Mouse (Mus musculus): ENCODE measurements at regions not wholly inside any gene's neighbourhood (a gene's known extent, or its start where the extent isn't known, plus 50 kb on each side); places are given as distances from the start of the nearest gene placed in this dataset.

DNA sequence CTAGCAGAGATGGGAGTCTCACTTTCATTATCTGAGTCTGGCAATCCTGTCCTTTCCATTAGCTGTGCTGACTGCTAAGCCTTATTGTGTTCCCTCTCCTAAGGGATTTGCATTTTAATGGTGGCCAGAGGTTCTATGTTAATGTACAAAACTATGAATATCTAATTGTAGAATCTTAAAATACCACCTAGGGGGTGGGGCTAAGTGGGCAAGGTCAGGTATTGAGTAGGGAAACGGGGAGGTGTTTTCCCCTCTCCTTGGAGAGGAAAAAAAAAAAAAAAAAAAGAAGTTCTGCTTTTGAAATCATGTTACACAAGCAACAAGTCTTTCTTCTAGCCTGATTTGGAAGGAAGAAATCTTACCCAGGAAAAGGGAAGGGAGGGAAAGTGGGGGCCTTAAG is 106.7 kb upstream of the Gm4791 start:
- Histone ChIP-seq H3K9ac (ENCODE audit: low read length) (no peak overlapping the region), H3K9me3 (replicated peaks; ENCODE audit: control insufficient read depth, low read length) (no peaks in the 10 kb centered on the region)

DNA sequence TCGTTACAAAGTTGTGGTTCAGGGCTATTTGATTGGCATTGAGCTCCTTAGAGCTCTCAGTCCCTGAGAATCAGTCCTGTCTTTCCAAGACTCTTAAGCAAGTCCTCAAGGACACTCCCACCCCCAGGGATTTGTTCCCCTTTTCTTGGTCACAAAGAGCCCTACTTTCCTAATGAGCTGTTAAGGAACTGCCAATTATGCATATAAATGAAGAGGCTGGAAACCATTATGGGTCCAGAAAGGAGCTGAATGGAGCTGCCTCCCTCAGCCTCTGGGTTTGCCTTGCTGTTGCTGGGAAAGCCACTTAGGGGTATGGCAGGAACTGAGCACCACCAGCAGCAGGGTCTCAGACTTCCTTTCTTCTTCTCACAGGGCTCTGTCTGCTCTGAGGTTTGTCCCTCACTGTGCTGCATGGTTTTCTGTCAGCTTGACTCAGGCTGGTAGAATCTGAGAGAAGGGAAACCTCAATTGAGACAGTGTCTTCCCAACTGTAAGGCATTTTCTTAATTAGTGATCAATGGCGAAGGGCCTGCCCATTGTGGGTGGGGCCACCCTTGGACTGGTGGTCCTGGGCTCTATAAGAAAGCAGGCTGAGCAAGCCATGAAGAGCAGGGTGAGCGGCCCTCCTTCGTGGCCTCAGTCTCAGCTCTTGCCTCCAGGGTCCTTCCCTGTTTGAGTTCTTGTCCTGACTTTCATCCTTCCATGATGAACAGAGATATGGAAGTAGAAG is 108.4 kb upstream of the Gm4791 start:
- no peak for ATAC-seq (replicated peaks; ENCODE audit: extremely low read depth, insufficient read depth, low FRiP score)
- H3K9ac ChIP-seq (ENCODE audit: low read length), result no peak overlapping the region
- WGBS, result 73% methylated on average over 4 of the region's 4 CpGs

More for the DNA sequence above, 106.7 kb upstream of the Gm4791 start:
- no peaks in the 10 kb centered on the region for H3K36me3 ChIP-seq (ENCODE audit: control insufficient read depth, insufficient read depth)
- 54% methylated on average over 1 of the region's 1 CpGs for WGBS
- H3K4me2 ChIP-seq (ENCODE audit: low read depth, low read length), result no peak overlapping the region
- no peak overlapping the region for H3K27ac ChIP-seq (ENCODE audit: low read length)
- H3K27me3 ChIP-seq (ENCODE audit: control insufficient read depth, insufficient read depth, low read length), result no peaks in the 10 kb centered on the region
- no peaks in the 10 kb centered on the region for H3K4me1 ChIP-seq (ENCODE audit: control insufficient read depth, insufficient read depth, low read length)
- no peak overlapping the region for H3K4me3 ChIP-seq (ENCODE audit: low read length)
- no peak for ATAC-seq (replicated peaks; ENCODE audit: extremely low read depth, insufficient read depth, low FRiP score)

DNA sequence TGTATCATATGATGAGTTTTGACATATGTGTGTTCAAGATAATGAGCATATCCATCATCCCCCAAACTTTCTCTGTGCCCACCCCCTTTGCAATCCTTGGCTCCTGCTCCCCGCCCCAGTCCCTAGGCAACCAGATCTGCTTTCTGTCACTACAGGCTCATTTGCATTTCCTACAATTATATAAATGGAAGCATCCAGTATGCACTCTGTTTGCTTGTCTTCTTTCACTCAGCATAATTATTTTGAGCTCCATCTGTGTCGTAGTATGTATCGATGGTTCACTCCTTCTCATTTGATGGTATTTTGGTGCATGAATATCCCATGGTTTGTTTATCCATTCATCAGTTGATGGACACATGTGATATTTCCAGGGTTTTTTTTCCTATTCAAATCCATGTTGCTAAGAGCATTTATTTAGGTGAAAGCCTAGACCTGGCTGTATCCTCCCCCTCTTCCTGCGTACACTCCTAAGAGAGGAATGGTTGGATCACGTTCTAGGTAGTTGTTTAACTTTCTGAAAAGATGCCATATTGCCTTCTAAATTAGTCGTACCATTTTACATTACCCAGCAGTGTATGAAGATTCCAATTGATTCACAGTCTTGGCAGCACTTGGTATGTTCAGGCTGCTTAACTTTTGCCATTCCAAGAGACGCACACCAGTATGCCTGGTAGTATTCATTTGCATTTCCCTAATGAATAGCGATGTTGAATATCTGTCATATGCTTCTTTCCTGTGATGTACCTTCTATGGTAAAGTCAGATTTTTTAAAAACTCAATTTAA is 127.1 kb upstream of the Gm4791 start:
- no peak for ATAC-seq (replicated peaks; ENCODE audit: extremely low read depth, insufficient read depth, low FRiP score)
- no peak overlapping the region for H3K4me2 ChIP-seq (ENCODE audit: low read depth, low read length)
- 85% methylated on average over 8 of the region's 8 CpGs for WGBS

More for the DNA sequence above, 108.4 kb upstream of the Gm4791 start:
- Histone ChIP-seq H3K4me2 (ENCODE audit: low read depth, low read length) (no peak overlapping the region), H3K27ac (ENCODE audit: low read length) (no peak overlapping the region), H3K4me1 (ENCODE audit: control insufficient read depth, insufficient read depth, low read length) (no peaks in the 10 kb centered on the region), H3K9me3 (replicated peaks; ENCODE audit: control insufficient read depth, low read length) (no peaks in the 10 kb centered on the region), H3K27me3 (ENCODE audit: control insufficient read depth, insufficient read depth, low read length) (no peaks in the 10 kb centered on the region), H3K4me3 (ENCODE audit: low read length) (no peak overlapping the region), H3K36me3 (ENCODE audit: control insufficient read depth, insufficient read depth) (no peaks in the 10 kb centered on the region)

DNA sequence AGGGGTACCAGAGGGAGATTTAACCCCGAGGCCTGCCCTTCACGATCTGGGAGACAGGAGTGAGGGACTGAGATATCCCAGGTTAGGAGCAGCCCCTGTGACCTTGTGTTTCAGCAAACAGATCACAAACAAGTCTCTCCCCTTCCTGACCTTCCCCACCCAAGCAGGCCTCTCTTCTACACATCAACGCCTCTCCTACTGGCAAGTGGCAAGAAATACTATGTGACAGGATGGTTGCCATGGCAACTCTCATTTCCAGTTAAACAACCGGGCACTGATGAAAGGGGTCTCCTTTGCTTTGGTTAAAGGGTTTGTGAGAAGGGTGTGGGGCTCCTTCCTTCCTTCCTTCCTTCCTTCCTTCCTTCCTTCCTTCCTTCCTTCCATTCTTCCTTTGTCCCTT is 134.6 kb upstream of the Gm4791 start:
- Histone ChIP-seq H3K9ac (ENCODE audit: low read length) (no peak overlapping the region), H3K4me3 (ENCODE audit: low read length) (no peak overlapping the region), H3K9me3 (replicated peaks; ENCODE audit: control insufficient read depth, low read length) (peaks cover 3% of the 10 kb centered on the region), H3K4me2 (ENCODE audit: low read depth, low read length) (no peak overlapping the region), H3K4me1 (ENCODE audit: control insufficient read depth, insufficient read depth, low read length) (no peaks in the 10 kb centered on the region), H3K27me3 (ENCODE audit: control insufficient read depth, insufficient read depth, low read length) (no peaks in the 10 kb centered on the region), H3K27ac (ENCODE audit: low read length) (no peak overlapping the region), H3K36me3 (ENCODE audit: control insufficient read depth, insufficient read depth) (no peaks in the 10 kb centered on the region)
- WGBS, result 22% methylated on average over 4 of the region's 4 CpGs
- ATAC-seq (replicated peaks; ENCODE audit: extremely low read depth, insufficient read depth, low FRiP score), result no peak

More for the DNA sequence above, 127.1 kb upstream of the Gm4791 start:
- Histone ChIP-seq H3K9me3 (replicated peaks; ENCODE audit: control insufficient read depth, low read length) (no peaks in the 10 kb centered on the region), H3K27me3 (ENCODE audit: control insufficient read depth, insufficient read depth, low read length) (no peaks in the 10 kb centered on the region), H3K9ac (ENCODE audit: low read length) (no peak overlapping the region), H3K4me1 (ENCODE audit: control insufficient read depth, insufficient read depth, low read length) (no peaks in the 10 kb centered on the region), H3K36me3 (ENCODE audit: control insufficient read depth, insufficient read depth) (no peaks in the 10 kb centered on the region), H3K4me3 (ENCODE audit: low read length) (no peak overlapping the region), H3K27ac (ENCODE audit: low read length) (no peak overlapping the region)

DNA sequence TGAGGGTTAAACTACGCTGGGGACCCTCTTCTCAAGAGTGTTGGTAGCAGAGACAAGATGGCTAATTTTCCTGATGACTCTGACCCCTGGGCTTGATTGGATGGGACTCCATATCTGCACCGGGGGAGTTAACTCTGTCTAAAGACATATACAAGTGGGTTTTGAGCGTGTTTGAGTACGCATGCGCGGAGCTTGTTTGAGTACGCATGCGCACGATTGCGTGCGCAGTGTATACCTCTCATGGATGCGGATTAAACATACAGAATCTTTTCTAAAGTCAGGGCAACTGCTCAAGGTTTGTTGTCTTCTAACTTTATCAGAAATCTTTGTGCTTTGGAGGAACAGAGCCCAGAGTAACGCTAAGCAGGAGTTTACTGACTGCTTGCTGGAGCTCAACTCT is 146.8 kb upstream of the Gm4791 start:
- H3K36me3 ChIP-seq (ENCODE audit: control insufficient read depth, insufficient read depth), result no peaks in the 10 kb centered on the region
- ATAC-seq (replicated peaks; ENCODE audit: extremely low read depth, insufficient read depth, low FRiP score), result no peak
- H3K4me1 ChIP-seq (ENCODE audit: control insufficient read depth, insufficient read depth, low read length), result no peaks in the 10 kb centered on the region
- no peak overlapping the region for H3K27ac ChIP-seq (ENCODE audit: low read length)
- no peak overlapping the region for H3K4me3 ChIP-seq (ENCODE audit: low read length)
- 90% methylated on average over 13 of the region's 13 CpGs for WGBS
- H3K4me2 ChIP-seq (ENCODE audit: low read depth, low read length), result no peak overlapping the region
- no peaks in the 10 kb centered on the region for H3K27me3 ChIP-seq (ENCODE audit: control insufficient read depth, insufficient read depth, low read length)
- H3K9me3 ChIP-seq (replicated peaks; ENCODE audit: control insufficient read depth, low read length), result no peaks in the 10 kb centered on the region
- H3K9ac ChIP-seq (ENCODE audit: low read length), result no peak overlapping the region

DNA sequence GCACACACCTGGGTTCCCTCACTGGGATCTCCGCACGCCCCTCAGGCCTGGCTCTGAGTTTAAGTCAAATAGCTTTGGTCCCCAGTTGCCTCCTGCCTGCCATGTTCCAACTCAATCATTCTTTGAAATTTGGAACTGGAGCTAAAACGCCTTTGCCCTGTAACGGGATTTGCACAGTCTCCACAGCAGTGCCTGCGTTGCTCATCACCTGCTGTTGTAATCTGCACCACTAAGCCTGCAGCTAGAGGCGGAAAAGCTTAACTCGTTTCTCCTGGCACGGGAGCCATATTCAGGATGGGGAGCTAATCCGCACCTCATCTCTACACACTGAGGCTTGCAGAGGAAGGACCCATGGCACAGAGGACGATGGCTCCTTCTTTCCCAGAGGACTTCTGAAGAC is 147.2 kb upstream of the Gm4791 start:
- H3K36me3 ChIP-seq (ENCODE audit: control insufficient read depth, insufficient read depth), result no peaks in the 10 kb centered on the region
- 77% methylated on average over 10 of the region's 10 CpGs for WGBS
- no peaks in the 10 kb centered on the region for H3K9me3 ChIP-seq (replicated peaks; ENCODE audit: control insufficient read depth, low read length)
- H3K27ac ChIP-seq (ENCODE audit: low read length), result no peak overlapping the region
- H3K9ac ChIP-seq (ENCODE audit: low read length), result no peak overlapping the region
- H3K4me2 ChIP-seq (ENCODE audit: low read depth, low read length), result no peak overlapping the region
- H3K4me1 ChIP-seq (ENCODE audit: control insufficient read depth, insufficient read depth, low read length), result no peaks in the 10 kb centered on the region
- no peak overlapping the region for H3K4me3 ChIP-seq (ENCODE audit: low read length)
- H3K27me3 ChIP-seq (ENCODE audit: control insufficient read depth, insufficient read depth, low read length), result no peaks in the 10 kb centered on the region
- no peak for ATAC-seq (replicated peaks; ENCODE audit: extremely low read depth, insufficient read depth, low FRiP score)

DNA sequence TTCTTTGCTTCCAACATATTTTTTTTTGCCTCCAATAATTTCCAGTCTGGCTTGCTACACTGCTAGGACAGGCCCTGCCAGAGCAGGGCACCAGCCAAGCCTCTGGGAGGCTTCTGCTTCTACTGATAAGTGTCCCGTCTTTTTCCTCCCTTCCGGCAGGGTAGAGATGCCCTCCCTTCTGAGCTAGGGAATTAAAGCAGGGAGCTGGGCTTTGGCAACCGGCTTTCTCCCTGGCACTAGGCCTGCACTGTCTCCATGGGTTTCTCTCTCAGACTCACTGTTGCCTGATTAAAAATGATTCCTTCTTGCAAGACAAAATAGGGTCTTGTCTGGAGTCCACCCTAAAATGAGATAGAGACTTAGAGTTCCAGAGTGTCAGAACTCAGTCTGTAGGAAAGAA is 153.3 kb upstream of the Gm4791 start:
- Histone ChIP-seq H3K4me1 (ENCODE audit: control insufficient read depth, insufficient read depth, low read length) (no peaks in the 10 kb centered on the region), H3K4me3 (ENCODE audit: low read length) (no peak overlapping the region), H3K36me3 (ENCODE audit: control insufficient read depth, insufficient read depth) (no peaks in the 10 kb centered on the region), H3K9ac (ENCODE audit: low read length) (no peak overlapping the region), H3K27ac (ENCODE audit: low read length) (no peak overlapping the region), H3K4me2 (ENCODE audit: low read depth, low read length) (no peak overlapping the region), H3K9me3 (replicated peaks; ENCODE audit: control insufficient read depth, low read length) (no peaks in the 10 kb centered on the region), H3K27me3 (ENCODE audit: control insufficient read depth, insufficient read depth, low read length) (no peaks in the 10 kb centered on the region)
- 33% methylated on average over 3 of the region's 3 CpGs for WGBS
- no peak for ATAC-seq (replicated peaks; ENCODE audit: extremely low read depth, insufficient read depth, low FRiP score)

DNA sequence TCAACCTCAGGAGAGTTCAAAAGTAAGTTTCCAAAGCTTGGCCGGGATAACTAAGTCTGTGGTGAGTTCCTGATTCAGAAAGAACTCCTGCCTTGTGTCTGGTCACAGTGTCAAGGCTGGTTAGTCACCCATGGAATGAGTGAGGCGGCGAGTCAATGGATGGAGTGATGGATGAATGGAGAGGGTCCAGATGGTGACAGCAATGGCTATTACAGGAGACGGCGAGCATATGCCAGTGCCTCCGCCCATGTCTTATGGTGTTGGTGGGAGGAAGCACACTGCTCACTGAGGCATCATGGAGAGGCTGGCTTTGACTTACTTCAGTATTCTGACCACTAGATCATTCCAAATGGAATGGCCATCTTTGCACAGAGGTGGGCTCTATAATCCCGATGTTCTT is 154.8 kb upstream of the Gm4791 start:
- ATAC-seq (replicated peaks; ENCODE audit: extremely low read depth, insufficient read depth, low FRiP score), result no peak

DNA sequence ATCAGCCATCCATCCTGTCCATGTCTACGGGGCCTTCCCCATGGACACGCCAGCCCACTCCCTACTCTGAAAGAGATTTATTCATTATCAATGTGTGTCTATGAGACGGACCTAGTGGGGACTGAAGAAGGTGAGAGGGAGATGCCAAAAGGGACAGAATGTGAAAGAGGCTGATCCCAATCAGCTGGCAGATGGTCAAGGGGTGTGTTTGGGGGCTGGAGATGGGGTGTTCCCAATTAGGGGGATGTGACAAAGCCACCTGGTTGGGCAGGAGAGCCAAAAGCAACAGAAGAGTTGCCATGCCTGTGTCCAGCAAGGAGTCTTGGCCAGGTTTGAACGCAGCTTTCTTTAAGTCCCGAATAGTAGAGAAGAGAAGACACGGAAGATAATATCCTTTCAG is 157.0 kb upstream of the Gm4791 start:
- Histone ChIP-seq H3K4me2 (ENCODE audit: low read depth, low read length) (no peak overlapping the region), H3K36me3 (ENCODE audit: control insufficient read depth, insufficient read depth) (no peaks in the 10 kb centered on the region), H3K27me3 (ENCODE audit: control insufficient read depth, insufficient read depth, low read length) (no peaks in the 10 kb centered on the region), H3K4me3 (ENCODE audit: low read length) (no peak overlapping the region), H3K9ac (ENCODE audit: low read length) (no peak overlapping the region), H3K4me1 (ENCODE audit: control insufficient read depth, insufficient read depth, low read length) (no peaks in the 10 kb centered on the region), H3K27ac (ENCODE audit: low read length) (no peak overlapping the region), H3K9me3 (replicated peaks; ENCODE audit: control insufficient read depth, low read length) (no peaks in the 10 kb centered on the region)
- 78% methylated on average over 6 of the region's 6 CpGs for WGBS
- ATAC-seq (replicated peaks; ENCODE audit: extremely low read depth, insufficient read depth, low FRiP score), result no peak

More for the DNA sequence above, 154.8 kb upstream of the Gm4791 start:
- Histone ChIP-seq H3K9ac (ENCODE audit: low read length) (no peak overlapping the region), H3K27ac (ENCODE audit: low read length) (no peak overlapping the region), H3K4me2 (ENCODE audit: low read depth, low read length) (no peak overlapping the region), H3K36me3 (ENCODE audit: control insufficient read depth, insufficient read depth) (no peaks in the 10 kb centered on the region), H3K4me1 (ENCODE audit: control insufficient read depth, insufficient read depth, low read length) (no peaks in the 10 kb centered on the region), H3K9me3 (replicated peaks; ENCODE audit: control insufficient read depth, low read length) (no peaks in the 10 kb centered on the region), H3K27me3 (ENCODE audit: control insufficient read depth, insufficient read depth, low read length) (no peaks in the 10 kb centered on the region), H3K4me3 (ENCODE audit: low read length) (no peak overlapping the region)
- 80% methylated on average over 7 of the region's 7 CpGs for WGBS
